Comparison of ENCODE assay signal across 21 mouse cellular contexts in genomic region chr3:15243584-15243983, GRCm38 (mm10).
DNase-seq lines count a peak whose midpoint lies in the region; ATAC-seq and TF ChIP-seq lines count a peak whose summit lies in the region.
"Had no signal": no experiment of that assay in that cellular context is flagged by ENCODE, and none has a peak within 500 bp of the region (broad histone marks: within the 10 kb centered on the region; RNA-seq: fewer than 3 reads in every experiment).

No protein-coding gene starts in this region.

- H3K9ac ChIP-seq in lung, postnatal 0 days (replicated peaks; ENCODE audit: low read depth) = no peak overlapping the region
- H3K9ac ChIP-seq: embryonic facial prominence, embryonic 15.5 days; forebrain, embryonic 13.5 days; forebrain, postnatal 0 days; heart, embryonic 13.5 days had no signal

- TF ChIP-seq CTCF in lung, postnatal 0 days (IDR thresholded peaks at IDR 0.05) = no peak

- TF ChIP-seq EP300 in lung, postnatal 0 days (IDR thresholded peaks at IDR 0.05) = 0 out of 2 replicates have a peak, but pooled peaks have one; percentile 9

- H3K27ac ChIP-seq in lung, postnatal 0 days (ENCODE audit: low read length) = no peak overlapping the region
- H3K27ac ChIP-seq: embryonic facial prominence, embryonic 15.5 days; forebrain, embryonic 13.5 days; heart, embryonic 13.5 days had no signal

- no peaks in the 10 kb centered on the region for H3K4me1 ChIP-seq in lung, postnatal 0 days (ENCODE audit: insufficient read depth, low read depth, low read length)
- H3K4me1 ChIP-seq: embryonic facial prominence, embryonic 15.5 days; forebrain, embryonic 13.5 days; heart, embryonic 13.5 days had no signal

- DNase-seq in lung, postnatal 0 days (ENCODE audit: low spot score) = peak; percentile 21
- no peak for DNase-seq in lung, postnatal 14 days
- no peak for DNase-seq in heart, adult 8-10 months (ENCODE audit: low spot score)
- DNase-seq: adrenal gland, adult 8-10 months; adrenal gland, postnatal 36 days; B cell, adult 2 months; cerebellum, adult 2 months; cerebellum, postnatal 10 days; embryo, embryonic 11 days; forebrain, postnatal 0 days; gastrocnemius, postnatal 14 days; heart, postnatal 36 days had no signal

- no peak overlapping the region for H3K4me3 ChIP-seq in lung, postnatal 0 days (ENCODE audit: low read depth, low read length)
- H3K4me3 ChIP-seq: embryonic facial prominence, embryonic 15.5 days; forebrain, embryonic 13.5 days; heart, embryonic 13.5 days had no signal

- H3K9me3 ChIP-seq in lung, postnatal 0 days (ENCODE audit: low read length) = no peaks in the 10 kb centered on the region
- H3K9me3 ChIP-seq: embryonic facial prominence, embryonic 15.5 days; forebrain, embryonic 13.5 days; G1E; heart, embryonic 13.5 days had no signal

- no peaks in the 10 kb centered on the region for H3K27me3 ChIP-seq in lung, postnatal 0 days (replicated peaks; ENCODE audit: insufficient read depth, low read length)
- H3K27me3 ChIP-seq: embryonic facial prominence, embryonic 15.5 days; forebrain, embryonic 13.5 days; heart, embryonic 13.5 days had no signal

- WGBS in lung, postnatal 0 days = 43% methylated on average over 5 of the region's 5 CpGs

- no peaks in the 10 kb centered on the region for H3K36me3 ChIP-seq in lung, postnatal 0 days (ENCODE audit: insufficient read depth, low read length)
- H3K36me3 ChIP-seq: embryonic facial prominence, embryonic 15.5 days; G1E; heart, embryonic 13.5 days had no signal

- no peak overlapping the region for H3K4me2 ChIP-seq in lung, postnatal 0 days (replicated peaks; ENCODE audit: low read depth, low read length)
- H3K4me2 ChIP-seq: embryonic facial prominence, embryonic 15.5 days; forebrain, embryonic 13.5 days; heart, embryonic 13.5 days had no signal

- peak; percentile 50 for ATAC-seq in lung, postnatal 0 days
- ATAC-seq in granulocyte monocyte progenitor cell, adult 5-6 weeks (replicated peaks; ENCODE audit: poor library complexity, severe bottlenecking) = peak; percentile 71
- peak; percentile 35; the same call in 1 of the 2 replicates for ATAC-seq in megakaryocyte, adult 5-6 weeks (ENCODE audit: poor library complexity, severe bottlenecking)
- no peak for ATAC-seq in erythroblast, adult 5-6 weeks (replicated peaks; ENCODE audit: low FRiP score, poor library complexity, severe bottlenecking)
- ATAC-seq: CD4-positive, CD25-positive, alpha-beta regulatory T cell, adult 4 months; forebrain, embryonic 13.5 days; forebrain, postnatal 0 days; hindbrain, embryonic 16.5 days had no signal
